Comparison of ENCODE assay signal across 8 mouse cellular contexts in genomic region chr1:74935402-74935801, GRCm38 (mm10). TPM values are rescaled to one million over a fixed set of nuclear protein-coding genes. Genes with fewer than 3 reads are reported as not detected.
DNase-seq lines count a peak whose midpoint lies in the region; ATAC-seq and TF ChIP-seq lines count a peak whose summit lies in the region.

Gene Cfap65 (minus strand): TSS chr1:74935599.

- H3K36me3 ChIP-seq in E14TG2a.4 (ENCODE audit: insufficient read depth, low read length): no peaks in the 10 kb centered on the region
- H3K36me3 ChIP-seq in forebrain, embryonic 16.5 days (ENCODE audit: control insufficient read depth, insufficient read depth): no peaks in the 10 kb centered on the region
- H3K36me3 ChIP-seq in kidney, embryonic 16.5 days (ENCODE audit: insufficient read depth, low read length): no peaks in the 10 kb centered on the region
- no peaks in the 10 kb centered on the region for H3K36me3 ChIP-seq in limb, embryonic 15.5 days

- peak within 1 kb of the TSS; percentile 67 for H3K4me3 ChIP-seq in E14TG2a.4 (replicated peaks; ENCODE audit: low read length)
- peak within 1 kb of the TSS; percentile 44 for H3K4me3 ChIP-seq in forebrain, embryonic 16.5 days (replicated peaks; ENCODE audit: low read length)
- peak within 1 kb of the TSS; percentile 32 for H3K4me3 ChIP-seq in kidney, embryonic 16.5 days (ENCODE audit: low read length)
- H3K4me3 ChIP-seq in limb, embryonic 15.5 days: peak within 1 kb of the TSS; percentile 12; the same call in 1 of the 2 replicates

- no peak for TF ChIP-seq CTCF in E14TG2a.4 (conservative IDR thresholded peaks at IDR 0.05; ENCODE audit: low read length)

- peaks cover 63% of the 10 kb centered on the region for H3K27me3 ChIP-seq in E14TG2a.4 (ENCODE audit: insufficient read depth, low read length)
- peaks cover 21% of the 10 kb centered on the region for H3K27me3 ChIP-seq in forebrain, embryonic 16.5 days (replicated peaks; ENCODE audit: control insufficient read depth, insufficient read depth, low read length)
- peaks cover 36% of the 10 kb centered on the region for H3K27me3 ChIP-seq in kidney, embryonic 16.5 days (ENCODE audit: insufficient read depth, low read length)
- peaks cover 50% of the 10 kb centered on the region for H3K27me3 ChIP-seq in limb, embryonic 15.5 days

- peaks cover 3% of the 10 kb centered on the region; the same call in 1 of the 2 replicates for H3K4me1 ChIP-seq in E14TG2a.4 (replicated peaks; ENCODE audit: low read depth, low read length)
- H3K4me1 ChIP-seq in forebrain, embryonic 16.5 days (replicated peaks; ENCODE audit: control insufficient read depth, insufficient read depth, low read length): 0 out of 2 replicates have a peak, but pooled peaks cover 3% of the 10 kb centered on the region
- H3K4me1 ChIP-seq in kidney, embryonic 16.5 days (ENCODE audit: insufficient read depth, low read length): no peaks in the 10 kb centered on the region
- 0 out of 2 replicates have a peak, but pooled peaks cover 2% of the 10 kb centered on the region for H3K4me1 ChIP-seq in limb, embryonic 15.5 days

- H3K9me3 ChIP-seq in E14TG2a.4 (ENCODE audit: low read length): no peaks in the 10 kb centered on the region
- no peaks in the 10 kb centered on the region for H3K9me3 ChIP-seq in forebrain, embryonic 16.5 days (ENCODE audit: control insufficient read depth, low read length)
- H3K9me3 ChIP-seq in kidney, embryonic 16.5 days (ENCODE audit: low read length): no peaks in the 10 kb centered on the region
- no peaks in the 10 kb centered on the region for H3K9me3 ChIP-seq in limb, embryonic 15.5 days

- peak; percentile 80 for ATAC-seq in forebrain, embryonic 16.5 days
- ATAC-seq in kidney, embryonic 16.5 days (ENCODE audit: low FRiP score, low TSS enrichment): no peak
- ATAC-seq in limb, embryonic 15.5 days (ENCODE audit: insufficient number of reproducible peaks, low FRiP score, low TSS enrichment, low read depth): no peak

- peak; percentile 77 for DNase-seq in ZHBTc4 (ENCODE audit: low read depth, low spot score)
- peak; percentile 81 for DNase-seq in retina, postnatal 1 day
- no peak for DNase-seq in spleen, adult 18-20 months
- no peak for DNase-seq in spleen, postnatal 4 days (ENCODE audit: low spot score in 2 of 2)

- H3K4me2 ChIP-seq in forebrain, embryonic 16.5 days (ENCODE audit: low read length): peak within 1 kb of the TSS; percentile 66
- peak within 1 kb of the TSS; percentile 49 for H3K4me2 ChIP-seq in kidney, embryonic 16.5 days (replicated peaks; ENCODE audit: low read depth, low read length)
- H3K4me2 ChIP-seq in limb, embryonic 15.5 days: 0 out of 2 replicates have a peak within 1 kb of the TSS, but pooled peaks have one; percentile 22

- WGBS in forebrain, embryonic 16.5 days: 0% methylated on average over 18 of the region's 18 CpGs
- 2% methylated on average over 18 of the region's 18 CpGs for WGBS in kidney, embryonic 16.5 days
- WGBS in limb, embryonic 15.5 days: 4% methylated on average over 18 of the region's 18 CpGs

- H3K27ac ChIP-seq in forebrain, embryonic 16.5 days (ENCODE audit: low read length): no peak within 1 kb of the TSS
- H3K27ac ChIP-seq in kidney, embryonic 16.5 days (ENCODE audit: low read length): no peak within 1 kb of the TSS
- H3K27ac ChIP-seq in limb, embryonic 15.5 days: no peak within 1 kb of the TSS

- 0 out of 2 replicates have a peak within 1 kb of the TSS, but pooled peaks have one; percentile 34 for H3K9ac ChIP-seq in forebrain, embryonic 16.5 days (replicated peaks; ENCODE audit: low read depth, low read length)
- no peak within 1 kb of the TSS for H3K9ac ChIP-seq in kidney, embryonic 16.5 days (replicated peaks; ENCODE audit: low read length)
- no peak within 1 kb of the TSS for H3K9ac ChIP-seq in limb, embryonic 15.5 days

RNA-seq across cellular contexts. Expression of gene Cfap65, which starts in this region (rescaled TPM):
- polyA plus RNA-seq in forebrain, embryonic 16.5 days (2015; fragmentation: Nextera tagmentation; extraction: Ambion mirVana): 0.39 and 0.45 TPM in 2 replicates
- 0.09 TPM in 1 of 2 replicates, not detected in the other for polyA plus RNA-seq in kidney, embryonic 16.5 days (2015; fragmentation: Nextera tagmentation; extraction: Ambion mirVana)
- polyA plus RNA-seq in limb, embryonic 15.5 days (2015; fragmentation: Nextera tagmentation; extraction: Ambion mirVana): not detected in 2 replicates

Comparison
In these comparisons a context has a peak if more than half of its experiments do, and no peak if none do; other contexts are left out.
1. Peak in ATAC-seq, H3K4me3 ChIP-seq, H3K9ac ChIP-seq and H3K4me2 ChIP-seq in forebrain, embryonic 16.5 days; RNA of the gene not detected or under 1 TPM.
2. H3K4me3 ChIP-seq: peak in every context shown above with its lines; median percentile 67 in E14TG2a.4; 44 in forebrain, embryonic 16.5 days; 32 in kidney, embryonic 16.5 days; 12 in limb, embryonic 15.5 days.
3. DNase-seq: peak in ZHBTc4 (single experiment) and retina, postnatal 1 day (single experiment); none in spleen, adult 18-20 months (0 of 2) and spleen, postnatal 4 days (0 of 2).
4. Peak in every context shown above with its lines, with median percentiles within 50 percentile points of each other: H3K4me2 ChIP-seq.